Mouse (Mus musculus): ENCODE measurements around the gene Dusp18. TPM values are rescaled to one million over a fixed set of nuclear protein-coding genes. Genes with fewer than 3 reads are reported as not detected.

The Dusp18 gene
- total RNA-seq, 2 experiments from 2014 or later, result 24.6 to 26.0 TPM

- DNase-seq (ENCODE audit: low spot score in 2 of 2), result no peak
- Histone ChIP-seq H3K4me3 (no peak overlapping the region), H3K27ac (no peak overlapping the region)
- no peak for TF ChIP-seq CTCF (conservative IDR thresholded peaks at IDR 0.05)
Observed at GRCm38 (mm10) chr11:3920476-3920875, 25.4 kb downstream of the Dusp18 start.

- peak; percentile 95 for TF ChIP-seq CTCF (conservative IDR thresholded peaks at IDR 0.05)
- peak in 1 of 2 experiments; percentile 65 for DNase-seq (ENCODE audit: low spot score in 2 of 2)
- no peak overlapping the region for H3K4me3 ChIP-seq
- H3K27ac ChIP-seq, result no peak overlapping the region
Observed at GRCm38 (mm10) chr11:3921281-3921850, 26.3 kb downstream of the Dusp18 start.

GRCm38 (mm10) chr11:3922115-3922514, 27.1 kb downstream of the Dusp18 start:
- Histone ChIP-seq H3K4me3 (no peak overlapping the region), H3K27ac (no peak overlapping the region)
- TF ChIP-seq CTCF (conservative IDR thresholded peaks at IDR 0.05), result no peak
- no peak for DNase-seq (ENCODE audit: low spot score in 2 of 2)

- H3K4me3 ChIP-seq, result no peak overlapping the region
- no peak overlapping the region for H3K27ac ChIP-seq
- DNase-seq (ENCODE audit: low spot score in 2 of 2), result no peak
- TF ChIP-seq CTCF (conservative IDR thresholded peaks at IDR 0.05), result no peak
Observed at GRCm38 (mm10) chr11:3922731-3923130, 27.7 kb downstream of the Dusp18 start.

GRCm38 (mm10) chr11:3925916-3926315, 30.9 kb downstream of the Dusp18 start:
- TF ChIP-seq CTCF (conservative IDR thresholded peaks at IDR 0.05), result no peak
- peak in 1 of 2 experiments; percentile 5 for DNase-seq (ENCODE audit: low spot score in 2 of 2)
- no peak overlapping the region for H3K4me3 ChIP-seq
- no peak overlapping the region for H3K27ac ChIP-seq

- TF ChIP-seq CTCF (conservative IDR thresholded peaks at IDR 0.05), result no peak
- peak in 1 of 2 experiments; percentile 7 for DNase-seq (ENCODE audit: low spot score in 2 of 2)
- Histone ChIP-seq H3K4me3 (no peak overlapping the region), H3K27ac (no peak overlapping the region)
Observed at GRCm38 (mm10) chr11:3930019-3930418, 35.0 kb downstream of the Dusp18 start.

GRCm38 (mm10) chr11:3930931-3931330, 35.9 kb downstream of the Dusp18 start:
- no peak overlapping the region for H3K4me3 ChIP-seq

GRCm38 (mm10) chr11:3931511-3932211, 36.6 kb downstream of the Dusp18 start, which contains the start of gene Tcn2:
Tcn2 (minus strand) TSS chr11:3932159.
- no peak for TF ChIP-seq CTCF (conservative IDR thresholded peaks at IDR 0.05)
- H3K4me3 ChIP-seq, result peak within 1 kb of the TSS; percentile 24
- peak within 1 kb of the TSS; percentile 74 for H3K27ac ChIP-seq
- peak; percentile 52 to 70 for DNase-seq (ENCODE audit: low spot score in 2 of 2)

More at GRCm38 (mm10) chr11:3930931-3931330, 35.9 kb downstream of the Dusp18 start:
- TF ChIP-seq CTCF (conservative IDR thresholded peaks at IDR 0.05), result no peak
- no peak overlapping the region for H3K27ac ChIP-seq
- DNase-seq (ENCODE audit: low spot score in 2 of 2), result no peak

- no peak for DNase-seq (ENCODE audit: low spot score in 2 of 2)
- Histone ChIP-seq H3K27ac (no peak overlapping the region), H3K4me3 (no peak overlapping the region)
- TF ChIP-seq CTCF (conservative IDR thresholded peaks at IDR 0.05), result no peak
Observed at GRCm38 (mm10) chr11:3933756-3934285, 38.8 kb downstream of the Dusp18 start.

- Histone ChIP-seq H3K4me3 (no peak overlapping the region), H3K27ac (no peak overlapping the region)
- no peak for TF ChIP-seq CTCF (conservative IDR thresholded peaks at IDR 0.05)
- DNase-seq (ENCODE audit: low spot score in 2 of 2), result no peak
Observed at GRCm38 (mm10) chr11:3935135-3935534, 40.1 kb downstream of the Dusp18 start.

- peak in 1 of 2 experiments; percentile 18 for DNase-seq (ENCODE audit: low spot score in 2 of 2)
- Histone ChIP-seq H3K4me3 (no peak overlapping the region), H3K27ac (no peak overlapping the region)
- no peak for TF ChIP-seq CTCF (conservative IDR thresholded peaks at IDR 0.05)
Observed at GRCm38 (mm10) chr11:3936318-3936717, 41.3 kb downstream of the Dusp18 start.

GRCm38 (mm10) chr11:3937321-3937874, 42.4 kb downstream of the Dusp18 start:
- no peak for DNase-seq (ENCODE audit: low spot score in 2 of 2)
- H3K4me3 ChIP-seq, result no peak overlapping the region
- no peak overlapping the region for H3K27ac ChIP-seq
- no peak for TF ChIP-seq CTCF (conservative IDR thresholded peaks at IDR 0.05)

GRCm38 (mm10) chr11:3941371-3941770, 46.3 kb downstream of the Dusp18 start:
- Histone ChIP-seq H3K4me3 (no peak overlapping the region), H3K27ac (no peak overlapping the region)
- TF ChIP-seq CTCF (conservative IDR thresholded peaks at IDR 0.05), result no peak
- no peak for DNase-seq (ENCODE audit: low spot score in 2 of 2)

Data from layer of hippocampus, adult 2 months (tissue).